Mouse (Mus musculus): ENCODE measurements around the gene Tepp. TPM values are rescaled to one million over a fixed set of nuclear protein-coding genes. Genes with fewer than 3 reads are reported as not detected.

The Tepp gene
- polyA plus RNA-seq, 1 experiment from 2014 or later, result not detected

GRCm38 (mm10) chr8:95324646-95325045 lies 14.3 kb downstream of the Tepp start:
- no peaks in the 10 kb centered on the region; the same call in 1 of the 2 replicates for H3K4me1 ChIP-seq (replicated peaks; ENCODE audit: control insufficient read depth, insufficient read depth, low read length)
- H3K4me2 ChIP-seq (replicated peaks; ENCODE audit: low read depth, low read length), result no peak overlapping the region
- no peak overlapping the region for H3K4me3 ChIP-seq (ENCODE audit: low read depth, low read length)
- no peak overlapping the region for H3K9ac ChIP-seq (ENCODE audit: low read depth, low read length)
- 47% methylated on average over 5 of the region's 5 CpGs for WGBS
- H3K27ac ChIP-seq (ENCODE audit: low read depth, low read length), result no peak overlapping the region
- H3K36me3 ChIP-seq (ENCODE audit: control insufficient read depth, insufficient read depth, low read length), result peaks cover 13% of the 10 kb centered on the region; the same call in 1 of the 2 replicates
- no peaks in the 10 kb centered on the region for H3K9me3 ChIP-seq (ENCODE audit: control insufficient read depth, low read length)
- DNase-seq (ENCODE audit: low spot score) (no peak), ATAC-seq (ENCODE audit: low FRiP score) (no peak)
- peaks cover 3% of the 10 kb centered on the region; the same call in 1 of the 2 replicates for H3K27me3 ChIP-seq (ENCODE audit: control insufficient read depth, insufficient read depth, low read length)

GRCm38 (mm10) chr8:95326822-95327221 lies 16.5 kb downstream of the Tepp start:
- Histone ChIP-seq H3K9me3 (ENCODE audit: control insufficient read depth, low read length) (no peaks in the 10 kb centered on the region), H3K27me3 (ENCODE audit: control insufficient read depth, insufficient read depth, low read length) (no peaks in the 10 kb centered on the region), H3K9ac (ENCODE audit: low read depth, low read length) (no peak overlapping the region), H3K4me2 (replicated peaks; ENCODE audit: low read depth, low read length) (no peak overlapping the region), H3K4me1 (replicated peaks; ENCODE audit: control insufficient read depth, insufficient read depth, low read length) (peaks cover 5% of the 10 kb centered on the region; the same call in 1 of the 2 replicates), H3K27ac (ENCODE audit: low read depth, low read length) (no peak overlapping the region), H3K4me3 (ENCODE audit: low read depth, low read length) (no peak overlapping the region), H3K36me3 (ENCODE audit: control insufficient read depth, insufficient read depth, low read length) (peaks cover 13% of the 10 kb centered on the region; the same call in 1 of the 2 replicates)
- DNase-seq (ENCODE audit: low spot score) (no peak), ATAC-seq (ENCODE audit: low FRiP score) (no peak)
- 90% methylated on average over 5 of the region's 5 CpGs for WGBS

GRCm38 (mm10) chr8:95327866-95328465 lies 17.6 kb downstream of the Tepp start:
- peaks cover 5% of the 10 kb centered on the region; the same call in 1 of the 2 replicates for H3K4me1 ChIP-seq (replicated peaks; ENCODE audit: control insufficient read depth, insufficient read depth, low read length)
- H3K4me3 ChIP-seq (ENCODE audit: low read depth, low read length), result no peak overlapping the region
- H3K36me3 ChIP-seq (ENCODE audit: control insufficient read depth, insufficient read depth, low read length), result peaks cover 13% of the 10 kb centered on the region; the same call in 1 of the 2 replicates
- no peaks in the 10 kb centered on the region for H3K9me3 ChIP-seq (ENCODE audit: control insufficient read depth, low read length)
- H3K9ac ChIP-seq (ENCODE audit: low read depth, low read length), result no peak overlapping the region
- no peak for DNase-seq (ENCODE audit: low spot score)
- no peaks in the 10 kb centered on the region for H3K27me3 ChIP-seq (ENCODE audit: control insufficient read depth, insufficient read depth, low read length)
- no peak overlapping the region for H3K4me2 ChIP-seq (replicated peaks; ENCODE audit: low read depth, low read length)
- WGBS, result 83% methylated on average over 44 of the region's 46 CpGs
- ATAC-seq (ENCODE audit: low FRiP score), result no peak
- no peak overlapping the region; the same call in 1 of the 2 replicates for H3K27ac ChIP-seq (ENCODE audit: low read depth, low read length)

GRCm38 (mm10) chr8:95330367-95330766 lies 20.0 kb downstream of the Tepp start:
- Histone ChIP-seq H3K4me2 (replicated peaks; ENCODE audit: low read depth, low read length) (peak overlapping the region; percentile 84), H3K36me3 (ENCODE audit: control insufficient read depth, insufficient read depth, low read length) (peaks cover 12% of the 10 kb centered on the region; the same call in 1 of the 2 replicates), H3K27ac (ENCODE audit: low read depth, low read length) (no peak overlapping the region), H3K4me3 (ENCODE audit: low read depth, low read length) (peak overlapping the region; percentile 56), H3K4me1 (replicated peaks; ENCODE audit: control insufficient read depth, insufficient read depth, low read length) (peaks cover 5% of the 10 kb centered on the region; the same call in 1 of the 2 replicates), H3K27me3 (ENCODE audit: control insufficient read depth, insufficient read depth, low read length) (no peaks in the 10 kb centered on the region), H3K9me3 (ENCODE audit: control insufficient read depth, low read length) (no peaks in the 10 kb centered on the region), H3K9ac (ENCODE audit: low read depth, low read length) (peak overlapping the region; percentile 85)
- DNase-seq (ENCODE audit: low spot score) (no peak), ATAC-seq (ENCODE audit: low FRiP score) (no peak)
- 96% methylated on average over 1 of the region's 1 CpGs for WGBS

GRCm38 (mm10) chr8:95331156-95331719 lies 20.9 kb downstream of the Tepp start:
- ATAC-seq (ENCODE audit: low FRiP score), result peak; percentile 59
- H3K9me3 ChIP-seq (ENCODE audit: control insufficient read depth, low read length), result no peaks in the 10 kb centered on the region
- H3K9ac ChIP-seq (ENCODE audit: low read depth, low read length), result peak overlapping the region; percentile 85
- H3K4me2 ChIP-seq (replicated peaks; ENCODE audit: low read depth, low read length), result peak overlapping the region; percentile 84
- WGBS, result 0% methylated on average over 35 of the region's 38 CpGs
- H3K4me1 ChIP-seq (replicated peaks; ENCODE audit: control insufficient read depth, insufficient read depth, low read length), result 0 out of 2 replicates have a peak, but pooled peaks cover 5% of the 10 kb centered on the region
- no peaks in the 10 kb centered on the region for H3K27me3 ChIP-seq (ENCODE audit: control insufficient read depth, insufficient read depth, low read length)
- H3K27ac ChIP-seq (ENCODE audit: low read depth, low read length), result peak overlapping the region; percentile 97
- H3K4me3 ChIP-seq (ENCODE audit: low read depth, low read length), result peak overlapping the region; percentile 56
- no peak for DNase-seq (ENCODE audit: low spot score)
- peaks cover 10% of the 10 kb centered on the region; the same call in 1 of the 2 replicates for H3K36me3 ChIP-seq (ENCODE audit: control insufficient read depth, insufficient read depth, low read length)

- H3K9ac ChIP-seq (ENCODE audit: low read depth, low read length), result peak within 1 kb of the TSS; percentile 85
- H3K27me3 ChIP-seq (ENCODE audit: control insufficient read depth, insufficient read depth, low read length), result no peaks in the 10 kb centered on the region
- no peaks in the 10 kb centered on the region for H3K9me3 ChIP-seq (ENCODE audit: control insufficient read depth, low read length)
- peak; percentile 96 for DNase-seq (ENCODE audit: low spot score)
- H3K4me2 ChIP-seq (replicated peaks; ENCODE audit: low read depth, low read length), result peak within 1 kb of the TSS; percentile 84
- peaks cover 10% of the 10 kb centered on the region; the same call in 1 of the 2 replicates for H3K36me3 ChIP-seq (ENCODE audit: control insufficient read depth, insufficient read depth, low read length)
- under 1% methylated on average over 72 of the region's 80 CpGs for WGBS
- peak within 1 kb of the TSS; percentile 97 for H3K27ac ChIP-seq (ENCODE audit: low read depth, low read length)
- peak within 1 kb of the TSS; percentile 56 for H3K4me3 ChIP-seq (ENCODE audit: low read depth, low read length)
- peak; percentile 95 for ATAC-seq (ENCODE audit: low FRiP score)
- H3K4me1 ChIP-seq (replicated peaks; ENCODE audit: control insufficient read depth, insufficient read depth, low read length), result 0 out of 2 replicates have a peak, but pooled peaks cover 5% of the 10 kb centered on the region
Measured at GRCm38 (mm10) chr8:95331720-95332436, 21.5 kb downstream of the Tepp start, which contains the start of the genes Zfp319 and Usb1. Zfp319 (minus strand) TSS chr8:95331950. Usb1 (plus strand) TSS chr8:95332284.

GRCm38 (mm10) chr8:95332437-95333199 lies 22.3 kb downstream of the Tepp start:
- Histone ChIP-seq H3K27me3 (ENCODE audit: control insufficient read depth, insufficient read depth, low read length) (no peaks in the 10 kb centered on the region), H3K4me1 (replicated peaks; ENCODE audit: control insufficient read depth, insufficient read depth, low read length) (0 out of 2 replicates have a peak, but pooled peaks cover 5% of the 10 kb centered on the region), H3K4me2 (replicated peaks; ENCODE audit: low read depth, low read length) (peak overlapping the region; percentile 84), H3K9ac (ENCODE audit: low read depth, low read length) (peak overlapping the region; percentile 85), H3K4me3 (ENCODE audit: low read depth, low read length) (peak overlapping the region; percentile 56), H3K36me3 (ENCODE audit: control insufficient read depth, insufficient read depth, low read length) (peaks cover 7% of the 10 kb centered on the region; the same call in 1 of the 2 replicates), H3K27ac (ENCODE audit: low read depth, low read length) (peak overlapping the region; percentile 97), H3K9me3 (ENCODE audit: control insufficient read depth, low read length) (no peaks in the 10 kb centered on the region)
- peak; percentile 57 for ATAC-seq (ENCODE audit: low FRiP score)
- DNase-seq (ENCODE audit: low spot score), result no peak
- WGBS, result 30% methylated on average over 21 of the region's 21 CpGs

GRCm38 (mm10) chr8:95335706-95336105 lies 25.3 kb downstream of the Tepp start:
- Histone ChIP-seq H3K4me2 (replicated peaks; ENCODE audit: low read depth, low read length) (no peak overlapping the region), H3K36me3 (ENCODE audit: control insufficient read depth, insufficient read depth, low read length) (no peaks in the 10 kb centered on the region), H3K9ac (ENCODE audit: low read depth, low read length) (no peak overlapping the region), H3K4me3 (ENCODE audit: low read depth, low read length) (no peak overlapping the region), H3K27ac (ENCODE audit: low read depth, low read length) (no peak overlapping the region), H3K9me3 (ENCODE audit: control insufficient read depth, low read length) (no peaks in the 10 kb centered on the region), H3K27me3 (ENCODE audit: control insufficient read depth, insufficient read depth, low read length) (no peaks in the 10 kb centered on the region), H3K4me1 (replicated peaks; ENCODE audit: control insufficient read depth, insufficient read depth, low read length) (no peaks in the 10 kb centered on the region)
- ATAC-seq (ENCODE audit: low FRiP score), result no peak
- WGBS, result 96% methylated on average over 1 of the region's 1 CpGs
- DNase-seq (ENCODE audit: low spot score), result no peak
